Mouse (Mus musculus) cortical plate, adult 2 months (tissue): ENCODE measurements at regions not wholly inside any gene's neighbourhood (a gene's known extent, or its start where the extent isn't known, plus 50 kb on each side); places are given as distances from the start of the nearest gene placed in this dataset.

Experiments used
- H3K27ac ChIP-seq: fragments of 200-500 bp; 2 replicates; pipeline ENCODE4 v1.5.1; 2012; ENCODE audit warnings: low read length, control low read depth, inconsistent platforms; ENCODE audit not compliant: insufficient read depth
- H3K4me1 ChIP-seq: fragments of 200-500 bp; 2 replicates; pipeline ENCODE4 v1.6.1; 2011; ENCODE audit warnings: low read length; ENCODE audit not compliant: control insufficient read depth, insufficient read depth
- H3K4me3 ChIP-seq: fragments of 200-500 bp; 2 replicates; pipeline ENCODE4 v1.5.1; 2011; ENCODE audit warnings: mild to moderate bottlenecking, low read length, control low read depth; ENCODE audit not compliant: insufficient read depth
- CTCF ChIP-seq: fragments of 200-500 bp; IDR thresholded peaks from 2 replicates; pipeline ENCODE4 v1.5.1; 2011; ENCODE audit warnings: mild to moderate bottlenecking, control low read depth, low read length; ENCODE audit not compliant: insufficient read depth; ENCODE audit errors: extremely low read depth
- POLR2A ChIP-seq: fragments of 200-500 bp; IDR thresholded peaks from 2 replicates; pipeline ENCODE4 v1.6.1; 2011; ENCODE audit warnings: mild to moderate bottlenecking, low read length, control low read depth; ENCODE audit not compliant: insufficient read depth; ENCODE audit errors: extremely low read depth

DNA sequence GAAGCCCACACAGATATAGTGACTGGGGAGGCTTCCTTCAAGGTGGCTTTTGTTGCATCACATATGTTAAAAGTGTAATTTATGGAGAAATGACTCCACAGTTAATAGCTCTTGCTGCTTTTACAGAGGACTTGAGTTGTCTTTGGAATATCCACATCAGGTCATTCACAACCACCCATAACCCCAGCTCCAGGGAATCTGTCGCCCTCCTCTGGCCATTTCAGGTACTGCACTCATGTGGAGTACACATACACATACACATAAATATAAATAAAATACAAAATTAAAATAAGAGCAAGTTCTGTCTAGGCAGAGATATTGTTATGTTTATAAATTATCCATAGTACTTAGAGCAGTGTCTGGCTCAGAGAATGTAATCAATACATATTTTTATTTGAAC lies 106.5 kb downstream of the Tsen15 start:
- TF ChIP-seq CTCF (0 out of 2 replicates have a peak, but pooled peaks have one; percentile 24), POLR2A (no peak)
- Histone ChIP-seq H3K4me3 (no peak overlapping the region), H3K4me1 (peaks cover 2% of the 10 kb centered on the region; the same call in 1 of the 2 replicates), H3K27ac (no peak overlapping the region)

DNA sequence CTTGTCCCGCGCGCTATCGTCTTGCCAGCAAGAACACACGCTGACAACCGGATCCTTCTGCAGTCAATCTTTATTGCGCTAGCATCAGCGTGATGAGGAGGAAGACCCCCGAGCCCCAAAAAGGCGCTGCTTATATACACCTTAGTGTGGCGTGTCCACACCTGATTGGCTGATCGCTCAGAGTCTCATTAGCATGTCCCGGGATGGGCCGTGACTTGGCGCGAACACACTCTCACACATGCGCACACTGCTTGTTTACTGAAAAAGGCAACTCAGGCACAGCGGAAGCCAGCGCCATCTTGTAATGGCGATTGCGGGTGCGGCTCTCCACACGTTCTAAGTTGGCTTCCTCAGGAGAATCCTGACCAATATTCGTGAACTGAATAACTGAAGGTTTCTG lies 111.5 kb downstream of the Tsen15 start:
- Histone ChIP-seq H3K4me1 (no peaks in the 10 kb centered on the region), H3K27ac (no peak overlapping the region), H3K4me3 (no peak overlapping the region)
- no peak for TF ChIP-seq CTCF
- no peak for TF ChIP-seq POLR2A

DNA sequence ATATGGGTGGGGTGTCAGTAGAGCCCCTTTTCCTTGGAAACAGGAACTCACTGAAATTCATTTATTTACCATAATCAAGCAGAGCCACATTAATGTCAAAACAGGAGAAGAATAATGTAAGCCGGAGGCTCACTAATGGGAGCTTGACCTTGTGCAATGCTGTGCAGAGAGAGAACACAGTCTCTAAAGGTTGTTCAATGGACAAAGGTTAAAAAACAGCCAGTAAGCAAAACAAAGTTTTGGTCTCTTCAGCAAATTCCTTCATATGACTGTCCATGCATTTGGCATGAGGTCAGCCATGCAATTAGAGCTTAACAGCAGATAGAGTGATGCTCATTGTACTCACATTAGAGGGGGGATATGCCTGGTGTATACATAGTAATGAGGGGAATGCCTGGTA lies 113.1 kb downstream of the Tsen15 start:
- TF ChIP-seq CTCF (no peak), POLR2A (no peak)

DNA sequence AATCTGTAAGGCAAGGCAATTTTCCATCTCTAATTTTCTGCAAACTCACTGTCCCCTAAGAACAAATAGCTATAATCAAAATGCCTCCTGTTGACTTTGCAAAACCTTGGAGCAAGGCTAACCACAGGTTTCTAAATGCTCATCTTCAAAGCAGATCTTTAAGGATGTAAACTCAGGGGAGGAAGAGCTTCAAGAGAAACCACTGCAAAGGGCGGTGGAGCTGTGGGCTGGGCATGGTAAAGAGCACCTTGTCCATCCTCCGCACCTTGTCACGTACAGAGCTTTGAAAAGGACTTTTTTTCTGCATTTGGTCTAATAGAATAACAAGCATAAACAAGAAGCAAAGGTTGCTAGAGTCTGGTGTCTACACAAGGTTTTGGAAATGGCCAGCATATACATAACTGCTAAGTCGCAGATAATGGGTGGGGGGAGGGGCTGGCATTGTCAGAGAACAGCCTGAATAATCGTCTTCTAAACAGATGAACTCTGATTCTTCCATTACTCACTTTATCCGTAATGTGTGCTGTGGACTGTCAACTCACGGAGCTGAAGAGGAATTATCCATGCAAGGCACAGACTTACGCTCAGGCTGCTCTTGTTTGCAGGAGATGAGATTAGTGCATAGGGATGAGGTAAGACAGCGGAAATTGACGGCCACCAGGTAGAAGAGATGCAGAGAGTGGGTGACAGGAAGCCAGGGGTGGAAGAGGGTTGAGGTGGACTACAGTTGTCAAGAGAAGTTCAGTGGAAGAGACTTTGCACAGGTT lies 116.4 kb downstream of the Tsen15 start:
- no peak for TF ChIP-seq CTCF
- TF ChIP-seq POLR2A = no peak
- Histone ChIP-seq H3K4me3 (no peak overlapping the region), H3K4me1 (no peaks in the 10 kb centered on the region), H3K27ac (no peak overlapping the region)

More for the DNA sequence above, 113.1 kb downstream of the Tsen15 start:
- no peak overlapping the region for H3K27ac ChIP-seq
- H3K4me1 ChIP-seq = no peaks in the 10 kb centered on the region
- H3K4me3 ChIP-seq = no peak overlapping the region

DNA sequence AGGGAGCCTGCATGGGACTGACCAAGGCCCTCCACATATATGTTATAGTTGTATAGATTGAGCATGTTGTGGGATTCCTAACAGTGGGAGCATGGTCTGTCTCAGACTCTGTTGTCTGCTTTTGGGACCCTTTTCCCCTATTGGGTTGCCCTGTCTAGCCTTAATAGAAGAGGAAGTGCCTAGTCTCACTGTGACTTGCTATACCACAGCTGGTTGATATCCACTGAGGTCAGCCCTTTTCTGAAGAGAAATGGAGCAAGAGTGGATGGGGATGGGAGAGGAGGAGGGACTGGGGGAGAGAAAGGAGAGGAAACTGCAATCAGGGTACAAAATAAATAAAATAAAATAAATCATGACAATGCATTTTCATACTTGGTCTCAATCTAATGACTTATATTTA lies 120.1 kb downstream of the Tsen15 start:
- H3K4me3 ChIP-seq = no peak overlapping the region
- H3K27ac ChIP-seq = no peak overlapping the region
- H3K4me1 ChIP-seq = no peaks in the 10 kb centered on the region
- TF ChIP-seq CTCF = no peak
- no peak for TF ChIP-seq POLR2A

DNA sequence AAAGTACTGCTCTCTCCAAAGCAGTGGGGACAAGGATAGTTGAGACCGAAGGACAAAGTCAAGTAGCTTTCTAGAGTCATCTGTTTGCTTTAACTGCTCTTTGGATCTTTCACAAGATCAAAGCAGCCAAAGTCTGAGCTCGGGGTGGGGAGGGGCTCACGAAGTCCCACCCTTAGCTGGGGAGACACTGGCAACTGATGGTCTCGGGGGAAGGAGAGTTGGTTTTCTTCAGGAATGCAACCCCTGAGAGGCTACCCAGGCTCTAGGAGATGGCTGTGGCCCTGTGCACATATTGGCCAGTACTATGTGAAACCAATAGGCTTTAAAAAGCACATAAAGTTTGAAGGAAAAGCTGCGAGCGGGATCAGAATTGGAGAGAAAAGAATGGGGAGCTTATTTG lies 121.5 kb downstream of the Tsen15 start:
- H3K27ac ChIP-seq = no peak overlapping the region
- TF ChIP-seq POLR2A = no peak
- TF ChIP-seq CTCF = no peak
- H3K4me3 ChIP-seq = no peak overlapping the region
- no peaks in the 10 kb centered on the region for H3K4me1 ChIP-seq

DNA sequence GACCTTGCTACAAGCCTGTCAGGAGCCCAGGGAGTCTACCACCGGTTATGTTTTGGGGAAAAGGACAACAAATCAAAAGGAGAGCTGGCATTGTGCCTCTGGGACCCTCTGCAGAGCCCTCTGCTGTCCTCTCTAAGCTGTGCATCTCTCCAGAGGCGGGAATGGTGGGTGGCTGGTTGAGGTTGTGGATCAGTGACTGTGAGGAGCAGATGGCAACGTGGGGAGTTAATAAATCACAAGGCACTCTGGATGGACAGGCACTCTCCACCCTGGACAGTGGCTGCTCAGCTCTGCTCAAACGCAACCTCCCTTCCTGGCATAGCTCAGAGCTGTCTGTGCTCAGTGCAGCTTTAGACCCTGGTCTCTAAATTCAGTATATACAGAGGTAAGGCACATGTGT lies 125.0 kb downstream of the Tsen15 start:
- Histone ChIP-seq H3K4me1 (no peaks in the 10 kb centered on the region), H3K4me3 (no peak overlapping the region)
- no peak for TF ChIP-seq POLR2A
- no peak for TF ChIP-seq CTCF

DNA sequence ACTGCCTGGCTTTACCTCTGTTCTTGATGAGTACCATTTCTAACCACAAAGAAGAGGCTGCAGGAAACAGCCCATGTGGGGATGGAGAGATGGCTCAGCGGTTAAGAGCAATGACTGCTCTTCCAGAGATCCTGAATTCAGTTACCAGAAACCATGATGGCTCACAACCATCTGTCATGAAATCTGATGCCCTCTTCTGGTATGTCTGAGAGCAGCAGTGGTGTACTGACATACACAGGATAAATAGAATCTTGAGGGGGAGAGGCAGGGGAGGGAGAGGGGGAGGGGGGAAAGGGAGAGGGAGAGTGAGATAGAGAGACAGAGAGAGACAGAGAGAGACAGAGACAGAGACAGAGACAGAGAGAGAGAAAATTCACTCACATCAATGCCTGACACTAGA lies 125.5 kb downstream of the Tsen15 start:
- H3K4me3 ChIP-seq = no peak overlapping the region
- no peak for TF ChIP-seq POLR2A
- TF ChIP-seq CTCF = no peak
- no peaks in the 10 kb centered on the region for H3K4me1 ChIP-seq
- H3K27ac ChIP-seq = no peak overlapping the region

More for the DNA sequence above, 125.0 kb downstream of the Tsen15 start:
- no peak overlapping the region for H3K27ac ChIP-seq

DNA sequence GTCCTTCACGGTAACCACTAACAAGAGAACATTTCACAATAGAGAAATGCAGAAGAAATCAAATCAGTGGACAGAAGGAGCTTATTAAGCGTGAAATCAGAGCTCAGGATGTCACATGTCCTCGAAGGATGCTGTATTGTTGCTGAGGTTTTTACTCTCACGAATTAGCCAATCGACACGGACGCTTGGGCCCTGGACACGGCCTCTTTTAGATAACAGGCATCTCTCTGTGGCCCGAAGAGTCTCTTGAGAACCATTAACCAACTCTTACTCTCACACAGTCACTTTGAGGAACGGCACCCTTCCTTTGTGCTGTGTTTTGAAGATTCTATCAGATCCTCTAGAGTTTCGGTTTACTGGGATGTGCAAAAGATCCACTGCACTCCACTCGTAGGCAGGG lies 128.2 kb downstream of the Tsen15 start:
- Histone ChIP-seq H3K4me3 (no peak overlapping the region), H3K4me1 (no peaks in the 10 kb centered on the region), H3K27ac (no peak overlapping the region)
- TF ChIP-seq CTCF = no peak
- TF ChIP-seq POLR2A = no peak

DNA sequence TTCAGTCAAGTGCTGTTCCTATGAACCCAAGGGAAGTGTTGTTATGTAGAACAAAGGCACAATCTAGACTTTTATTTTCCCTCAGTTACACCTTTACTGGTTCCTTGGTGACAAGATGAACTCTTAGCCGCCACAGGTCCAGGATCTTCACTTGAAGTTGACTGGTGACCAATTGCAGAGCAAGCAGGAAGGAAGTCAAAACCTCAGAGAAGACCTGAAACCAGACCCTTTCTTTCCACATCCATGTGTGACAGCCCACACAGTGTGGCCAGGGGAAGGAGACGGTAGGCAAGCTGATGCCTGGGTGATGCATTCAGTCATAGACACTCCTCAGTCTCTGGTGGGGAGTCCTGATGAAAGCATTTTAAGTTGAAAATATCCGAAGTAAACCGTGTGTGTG lies 132.6 kb downstream of the Tsen15 start:
- H3K4me3 ChIP-seq = no peak overlapping the region
- TF ChIP-seq POLR2A = no peak
- no peak for TF ChIP-seq CTCF
- H3K27ac ChIP-seq = no peak overlapping the region
- H3K4me1 ChIP-seq = no peaks in the 10 kb centered on the region
